Mouse (Mus musculus): ENCODE results near the gene Bricd5. TPM values are rescaled to one million over a fixed set of nuclear protein-coding genes. Genes with fewer than 3 reads are reported as not detected.

The Bricd5 gene
- polyA plus RNA-seq (2014; fragmentation: Illumina TruSeq; extraction: RNeasy Lipid Tissue Mini Kit (QIAGEN cat#74804); ENCODE audit: low read depth, low replicate concordance), result 1.4 TPM

DNA sequence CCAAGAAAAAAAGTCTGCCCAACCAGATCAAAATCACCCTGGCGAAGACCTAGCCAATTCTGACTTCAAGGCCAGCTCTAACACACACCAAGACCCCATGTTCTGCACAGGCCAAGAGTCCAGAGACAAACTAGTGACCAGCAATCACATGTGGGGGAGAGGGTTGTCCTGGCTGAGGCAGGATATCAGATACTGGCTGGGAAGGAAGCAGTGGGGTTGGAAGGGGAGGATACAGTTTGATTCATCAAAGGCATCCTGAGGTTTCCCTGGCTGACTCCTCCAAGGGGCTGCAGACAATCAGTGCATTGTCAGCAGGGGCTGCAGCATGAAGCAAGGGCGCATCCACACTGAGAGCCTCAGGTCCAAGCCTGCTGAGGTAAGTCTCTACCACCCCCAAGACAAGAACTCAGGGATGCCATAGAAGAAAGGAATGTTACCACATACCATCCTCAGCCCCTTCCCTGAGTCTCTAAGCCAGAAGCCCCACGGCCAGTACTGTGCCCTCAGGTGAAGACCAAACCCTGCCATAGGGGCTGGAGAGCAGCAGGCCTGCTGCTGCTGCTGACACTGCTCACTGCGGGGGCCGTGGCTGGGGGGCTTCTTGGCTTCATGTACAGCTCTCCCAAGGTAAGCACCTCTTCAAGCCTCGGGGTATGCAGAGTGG is at the start of gene Bricd5:
Gene Bricd5 (plus strand): TSS at position 273 of the 664 bp plus-strand sequence.

DNA sequence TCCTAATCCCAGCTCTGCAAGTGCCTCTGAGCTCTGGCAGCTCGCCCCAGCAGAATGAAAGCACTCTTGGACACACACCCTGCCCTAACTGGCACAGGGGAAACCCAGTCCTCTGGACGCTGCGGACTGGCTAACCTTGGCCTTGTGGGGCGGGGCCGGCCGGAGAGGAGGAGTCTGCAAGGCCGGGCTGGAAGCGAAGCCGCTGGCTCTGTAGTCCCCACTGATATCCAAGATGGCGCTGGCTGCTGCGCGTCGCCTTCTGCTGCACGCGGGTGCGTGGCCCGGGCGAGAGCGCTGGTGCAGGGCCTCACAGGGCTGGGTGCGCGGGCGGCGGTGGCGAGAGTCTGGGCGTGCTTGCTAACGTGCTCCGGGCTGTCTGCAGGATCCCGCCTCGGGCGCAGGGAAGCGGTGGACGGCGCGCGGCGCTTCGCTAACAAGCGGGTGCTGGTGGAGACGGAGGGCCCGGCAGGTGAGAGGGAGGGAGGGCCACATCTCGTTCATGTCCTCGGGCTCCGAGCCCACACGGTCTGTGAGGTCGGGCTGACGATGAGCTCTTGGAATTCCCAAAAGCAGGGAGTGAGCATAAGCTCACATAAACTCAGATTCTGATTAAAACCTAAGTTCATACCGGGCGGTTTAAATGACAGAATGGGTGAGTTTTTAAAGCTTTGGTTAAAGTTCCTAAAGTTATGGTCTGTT is 47.1 kb upstream of the Bricd5 start, which contains the start of gene Eci1:
Gene Eci1 (plus strand): TSS at position 171 of the 699 bp plus-strand sequence.

DNA sequence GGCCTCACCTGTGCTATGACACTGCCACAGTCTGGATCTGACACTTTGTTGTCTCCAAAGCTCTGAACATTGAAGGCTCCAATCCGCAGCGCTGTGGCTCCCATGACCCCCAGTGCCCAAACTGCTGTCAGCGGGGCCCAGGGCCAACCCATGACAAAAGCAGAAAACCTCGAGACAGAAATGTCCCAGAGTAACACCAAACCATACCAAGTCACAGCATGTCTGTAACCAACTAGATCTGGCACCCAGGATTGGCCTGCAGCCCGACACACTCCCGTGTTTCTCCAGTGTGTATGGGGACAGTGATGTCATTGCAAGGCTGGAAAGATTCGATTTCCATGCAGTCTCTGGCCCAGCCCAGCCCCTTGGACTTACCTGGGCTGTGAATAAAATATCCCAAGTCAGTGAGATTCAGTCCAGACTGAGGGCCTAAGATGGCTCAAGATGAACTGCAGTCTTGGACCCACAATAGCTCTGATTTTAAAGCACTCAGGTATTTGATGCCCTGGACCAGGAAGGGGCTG is 31.0 kb upstream of the Bricd5 start, which contains the start of gene Dnase1l2:
Gene Dnase1l2 (minus strand): TSS at position 474 of the 524 bp plus-strand sequence.

DNA sequence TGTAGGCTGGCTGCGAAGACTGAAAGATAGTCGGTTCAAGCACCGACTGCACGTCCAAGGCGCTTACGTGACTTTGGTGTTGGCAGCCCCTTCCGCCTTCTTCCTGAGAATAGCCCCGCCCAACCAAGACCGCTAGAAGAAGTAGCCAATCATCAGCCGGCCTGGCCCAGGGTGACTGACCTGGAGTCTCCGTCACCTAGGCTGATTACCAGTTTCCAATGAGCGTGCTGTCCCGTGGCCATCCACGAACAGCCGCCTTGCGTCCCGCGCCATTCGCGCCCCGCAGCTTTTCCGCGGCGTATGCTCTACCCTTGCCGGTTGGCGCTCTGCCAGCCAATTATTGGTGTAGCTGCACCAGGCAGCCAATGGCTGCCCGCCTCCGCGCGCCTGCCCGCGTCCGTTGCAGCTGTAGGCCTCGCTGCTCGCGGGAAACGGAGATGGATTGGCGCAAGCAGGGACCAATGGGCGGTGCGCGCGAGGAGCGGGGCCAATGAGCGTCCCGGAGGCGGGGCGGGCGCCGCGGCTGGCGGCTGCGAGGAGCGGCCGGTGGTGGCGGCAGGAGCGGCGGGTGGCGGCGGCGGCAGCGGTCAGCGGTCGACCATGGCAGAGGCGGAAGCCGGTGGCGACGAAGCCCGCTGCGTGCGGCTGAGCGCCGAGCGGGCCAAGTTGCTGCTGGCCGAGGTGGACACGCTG is 3.6 kb upstream of the Bricd5 start, which contains the start of the genes E4f1 and Pgp:
Gene E4f1 (minus strand): TSS at position 404 of the 693 bp plus-strand sequence.
Gene Pgp (plus strand): TSS at position 483 of the 693 bp plus-strand sequence.

DNA sequence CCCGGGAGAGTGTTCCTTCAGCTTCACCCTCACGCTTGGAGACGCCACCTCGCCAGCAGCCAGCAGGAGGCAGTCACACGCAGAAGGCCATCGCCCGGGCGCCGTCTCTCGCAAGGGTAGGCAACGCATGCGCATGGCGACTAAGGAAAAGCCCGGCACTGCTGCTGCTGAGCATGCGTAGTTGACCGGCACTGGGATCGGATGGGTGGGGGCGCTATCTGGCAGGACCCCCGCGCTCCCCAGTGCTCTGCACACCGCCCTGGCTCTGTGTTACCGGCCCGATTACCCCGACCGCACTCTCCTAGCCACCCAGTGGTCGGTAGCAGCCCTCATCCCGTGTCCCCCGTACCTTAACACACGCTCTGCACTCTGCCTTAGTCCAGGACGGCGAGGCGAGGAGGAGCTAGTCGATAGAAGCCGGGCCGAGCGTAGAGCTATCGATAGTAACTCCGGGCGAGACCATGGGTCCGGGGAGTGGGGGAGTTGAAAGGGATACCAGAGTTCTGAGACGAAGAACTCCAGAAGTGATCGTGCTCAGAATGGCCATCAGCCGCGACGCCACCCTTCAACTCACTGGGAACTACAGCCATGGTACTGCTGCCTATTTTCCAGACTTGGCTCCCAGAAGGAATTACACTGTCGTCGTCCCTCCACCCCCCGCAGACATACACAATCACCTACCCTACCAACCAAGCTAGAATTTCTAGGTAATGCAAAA is 5.1 kb downstream of the Bricd5 start, which contains the start of gene Mlst8:
Gene Mlst8 (minus strand): TSS at position 416 of the 718 bp plus-strand sequence.

DNA sequence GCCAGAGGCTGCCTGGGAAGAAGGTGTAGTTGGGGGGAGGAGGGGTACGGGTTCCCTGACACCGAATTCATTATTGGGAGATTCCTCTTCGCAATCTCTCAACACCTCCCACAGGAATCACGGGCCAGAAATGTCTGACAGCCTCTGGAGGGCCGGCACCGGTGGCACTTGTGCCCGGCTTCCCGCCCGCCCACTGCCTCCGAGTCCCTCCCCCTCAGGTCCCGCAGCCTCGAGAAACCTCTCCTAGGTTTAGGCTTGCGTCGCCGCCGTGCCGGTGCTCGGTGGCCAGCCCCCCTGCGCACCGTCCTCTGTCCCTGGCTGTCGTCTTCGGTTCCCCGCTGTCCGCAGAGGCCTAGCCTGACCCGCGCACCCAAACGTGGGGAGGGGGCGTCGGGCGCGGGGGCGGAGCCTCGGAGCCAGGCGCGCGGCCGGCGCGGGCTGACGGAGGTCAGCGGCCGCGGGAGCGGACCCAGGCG is 14.5 kb downstream of the Bricd5 start, which contains the start of gene Caskin1:
Gene Caskin1 (plus strand): TSS at position 416 of the 476 bp plus-strand sequence.

Other genes starting within 250 kb of the Bricd5 start
- gene Ccnf, start 222.4 kb upstream of the Bricd5 start, polyA plus RNA-seq (2014; fragmentation: Illumina TruSeq; extraction: RNeasy Lipid Tissue Mini Kit (QIAGEN cat#74804); ENCODE audit: low read depth, low replicate concordance), result 1.5 TPM
- 0.62 TPM for gene Abca17, start 122.8 kb upstream of the Bricd5 start, polyA plus RNA-seq (2014; fragmentation: Illumina TruSeq; extraction: RNeasy Lipid Tissue Mini Kit (QIAGEN cat#74804); ENCODE audit: low read depth, low replicate concordance)
- 61.5 TPM for gene Abca3, start 121.9 kb upstream of the Bricd5 start, polyA plus RNA-seq (2014; fragmentation: Illumina TruSeq; extraction: RNeasy Lipid Tissue Mini Kit (QIAGEN cat#74804); ENCODE audit: low read depth, low replicate concordance)
- gene Rnps1, start 59.3 kb upstream of the Bricd5 start, polyA plus RNA-seq (2014; fragmentation: Illumina TruSeq; extraction: RNeasy Lipid Tissue Mini Kit (QIAGEN cat#74804); ENCODE audit: low read depth, low replicate concordance), result 70.6 TPM
- 110 TPM for gene Eci1, start 47.2 kb upstream of the Bricd5 start, polyA plus RNA-seq (2014; fragmentation: Illumina TruSeq; extraction: RNeasy Lipid Tissue Mini Kit (QIAGEN cat#74804); ENCODE audit: low read depth, low replicate concordance)
- 63.7 TPM for gene Dnase1l2, start 30.8 kb upstream of the Bricd5 start, polyA plus RNA-seq (2014; fragmentation: Illumina TruSeq; extraction: RNeasy Lipid Tissue Mini Kit (QIAGEN cat#74804); ENCODE audit: low read depth, low replicate concordance)
- 40.1 TPM for gene E4f1, start 3.6 kb upstream of the Bricd5 start, polyA plus RNA-seq (2014; fragmentation: Illumina TruSeq; extraction: RNeasy Lipid Tissue Mini Kit (QIAGEN cat#74804); ENCODE audit: low read depth, low replicate concordance)
- 63.0 TPM for gene Pgp, start 3.5 kb upstream of the Bricd5 start, polyA plus RNA-seq (2014; fragmentation: Illumina TruSeq; extraction: RNeasy Lipid Tissue Mini Kit (QIAGEN cat#74804); ENCODE audit: low read depth, low replicate concordance)
- 16.6 TPM for gene Mlst8, start 5.2 kb downstream of the Bricd5 start, polyA plus RNA-seq (2014; fragmentation: Illumina TruSeq; extraction: RNeasy Lipid Tissue Mini Kit (QIAGEN cat#74804); ENCODE audit: low read depth, low replicate concordance)
- 1.7 TPM for gene Caskin1, start 14.7 kb downstream of the Bricd5 start, polyA plus RNA-seq (2014; fragmentation: Illumina TruSeq; extraction: RNeasy Lipid Tissue Mini Kit (QIAGEN cat#74804); ENCODE audit: low read depth, low replicate concordance)
- gene Traf7, start 54.1 kb downstream of the Bricd5 start, polyA plus RNA-seq (2014; fragmentation: Illumina TruSeq; extraction: RNeasy Lipid Tissue Mini Kit (QIAGEN cat#74804); ENCODE audit: low read depth, low replicate concordance), result 99.5 TPM
- 59.2 TPM for gene Rab26, start 60.3 kb downstream of the Bricd5 start, polyA plus RNA-seq (2014; fragmentation: Illumina TruSeq; extraction: RNeasy Lipid Tissue Mini Kit (QIAGEN cat#74804); ENCODE audit: low read depth, low replicate concordance)
- gene Pkd1, start 76.0 kb downstream of the Bricd5 start, polyA plus RNA-seq (2014; fragmentation: Illumina TruSeq; extraction: RNeasy Lipid Tissue Mini Kit (QIAGEN cat#74804); ENCODE audit: low read depth, low replicate concordance), result 51.6 TPM
- gene Tsc2, start 158.7 kb downstream of the Bricd5 start, polyA plus RNA-seq (2014; fragmentation: Illumina TruSeq; extraction: RNeasy Lipid Tissue Mini Kit (QIAGEN cat#74804); ENCODE audit: low read depth, low replicate concordance), result 71.7 TPM
- gene Nthl1, start 158.8 kb downstream of the Bricd5 start, polyA plus RNA-seq (2014; fragmentation: Illumina TruSeq; extraction: RNeasy Lipid Tissue Mini Kit (QIAGEN cat#74804); ENCODE audit: low read depth, low replicate concordance), result 10.0 TPM
- gene Slc9a3r2, start 176.4 kb downstream of the Bricd5 start, polyA plus RNA-seq (2014; fragmentation: Illumina TruSeq; extraction: RNeasy Lipid Tissue Mini Kit (QIAGEN cat#74804); ENCODE audit: low read depth, low replicate concordance), result 43.1 TPM
- gene Npw, start 184.6 kb downstream of the Bricd5 start, polyA plus RNA-seq (2014; fragmentation: Illumina TruSeq; extraction: RNeasy Lipid Tissue Mini Kit (QIAGEN cat#74804); ENCODE audit: low read depth, low replicate concordance), result not detected
- gene Zfp598, start 195.8 kb downstream of the Bricd5 start, polyA plus RNA-seq (2014; fragmentation: Illumina TruSeq; extraction: RNeasy Lipid Tissue Mini Kit (QIAGEN cat#74804); ENCODE audit: low read depth, low replicate concordance), result 33.7 TPM
- not detected for gene Syngr3, start 216.1 kb downstream of the Bricd5 start, polyA plus RNA-seq (2014; fragmentation: Illumina TruSeq; extraction: RNeasy Lipid Tissue Mini Kit (QIAGEN cat#74804); ENCODE audit: low read depth, low replicate concordance)
- 27.0 TPM for gene Gfer, start 222.3 kb downstream of the Bricd5 start, polyA plus RNA-seq (2014; fragmentation: Illumina TruSeq; extraction: RNeasy Lipid Tissue Mini Kit (QIAGEN cat#74804); ENCODE audit: low read depth, low replicate concordance)
- gene Noxo1, start 222.3 kb downstream of the Bricd5 start, polyA plus RNA-seq (2014; fragmentation: Illumina TruSeq; extraction: RNeasy Lipid Tissue Mini Kit (QIAGEN cat#74804); ENCODE audit: low read depth, low replicate concordance), result 4.2 TPM
- 20.3 TPM for gene Tbl3, start 233.8 kb downstream of the Bricd5 start, polyA plus RNA-seq (2014; fragmentation: Illumina TruSeq; extraction: RNeasy Lipid Tissue Mini Kit (QIAGEN cat#74804); ENCODE audit: low read depth, low replicate concordance)
- 8.2 TPM for gene Rnf151, start 244.2 kb downstream of the Bricd5 start, polyA plus RNA-seq (2014; fragmentation: Illumina TruSeq; extraction: RNeasy Lipid Tissue Mini Kit (QIAGEN cat#74804); ENCODE audit: low read depth, low replicate concordance)
- 1,196 TPM for gene Rps2, start 244.2 kb downstream of the Bricd5 start, polyA plus RNA-seq (2014; fragmentation: Illumina TruSeq; extraction: RNeasy Lipid Tissue Mini Kit (QIAGEN cat#74804); ENCODE audit: low read depth, low replicate concordance)